Mouse (Mus musculus) gonadal fat pad, adult 2 months (tissue): ENCODE data around the gene Cnksr2. TPM values are rescaled to one million over a fixed set of nuclear protein-coding genes. Genes with fewer than 3 reads are reported as not detected.

ENCODE experiments used
- DNase-seq: peaks from one replicate; pipeline ENCODE4 v3.0.0-alpha.2; 2012; ENCODE audit warnings: low read depth
- polyA plus RNA-seq: library from polyadenylated mRNA; depleted of rRNA; stranded (reverse); fragments of >200 nt; gene quantifications from 2 replicates; pipeline ENCODE4 v1.2.3, GENCODE M21; 2012; rRNA removed

The Cnksr2 gene
- polyA plus RNA-seq = 6.3 and 13.4 TPM in 2 replicates

GRCm38 (mm10) chrX:158043057-158043843 lies at the start of gene Cnksr2:
Cnksr2 (minus strand) TSS chrX:158043294.
- DNase-seq = no peak

GRCm38 (mm10) chrX:158043844-158044140 lies 698 bp upstream of the Cnksr2 start:
- DNase-seq = no peak

DNA sequence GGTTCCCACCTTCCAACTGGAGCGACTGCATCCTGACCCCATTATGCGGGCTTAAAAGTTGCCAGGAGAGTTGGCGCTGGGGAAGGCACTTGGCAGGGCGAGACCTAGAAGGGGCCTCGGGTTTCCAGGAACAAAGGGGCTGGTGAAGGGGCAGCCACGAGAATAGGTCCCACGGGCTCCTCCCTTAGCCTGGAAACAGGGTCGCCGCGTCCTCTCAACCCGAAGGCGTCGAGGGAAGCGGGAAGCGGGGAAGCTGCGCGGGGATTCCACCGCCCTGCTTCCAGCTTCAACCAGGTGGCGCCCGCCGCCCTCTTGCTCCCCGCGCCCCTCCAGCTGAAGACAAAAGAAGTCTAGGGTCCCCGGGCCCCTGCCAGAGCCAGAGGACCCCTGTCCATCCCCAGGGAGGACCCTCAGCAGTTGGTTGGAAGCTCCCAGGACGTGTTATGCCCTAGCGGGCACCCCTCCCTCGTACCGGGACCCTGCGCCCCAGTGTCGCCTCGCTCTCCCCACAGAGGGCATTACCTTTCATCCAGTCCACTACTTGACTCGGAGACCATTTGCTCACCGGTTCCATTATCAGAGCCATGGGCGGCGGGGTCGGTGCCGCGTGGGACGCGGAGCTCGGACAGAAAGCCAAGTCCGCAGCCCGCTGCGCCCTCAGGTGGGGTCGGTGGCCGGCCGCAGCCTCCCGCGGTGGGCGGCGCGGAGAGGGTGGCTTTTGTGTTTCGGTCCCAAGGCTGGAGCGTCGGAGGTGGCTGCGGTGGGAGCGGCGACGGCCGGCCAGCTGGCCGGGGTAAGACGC lies 638 bp downstream of the Cnksr2 start:
- DNase-seq = no peak

- no peak for DNase-seq
These were observed 1.4 kb downstream of the Cnksr2 start for GRCm38 (mm10) chrX:158041703-158042102.

- DNase-seq = no peak
These were observed 91.4 kb downstream of the Cnksr2 start for GRCm38 (mm10) chrX:157951698-157952097.

DNA sequence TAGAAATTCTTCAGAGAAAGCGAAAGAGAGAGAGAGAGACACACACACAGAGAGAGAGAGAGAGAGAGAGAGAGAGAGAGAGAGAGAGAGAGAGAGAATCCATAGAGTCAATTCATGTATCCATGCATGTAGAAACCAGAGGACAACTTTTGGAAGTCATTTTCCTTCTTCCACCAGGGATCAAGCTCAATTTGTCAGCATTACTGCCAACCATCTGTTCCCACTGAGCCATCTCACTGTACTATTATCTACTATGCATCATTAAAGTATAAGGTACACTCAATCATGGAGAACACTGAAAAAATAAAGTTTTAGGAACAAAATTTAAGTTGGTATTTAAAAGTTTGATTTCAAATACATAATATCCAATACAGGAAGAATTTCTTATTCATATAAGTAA lies 93.8 kb downstream of the Cnksr2 start:
- DNase-seq = no peak

DNA sequence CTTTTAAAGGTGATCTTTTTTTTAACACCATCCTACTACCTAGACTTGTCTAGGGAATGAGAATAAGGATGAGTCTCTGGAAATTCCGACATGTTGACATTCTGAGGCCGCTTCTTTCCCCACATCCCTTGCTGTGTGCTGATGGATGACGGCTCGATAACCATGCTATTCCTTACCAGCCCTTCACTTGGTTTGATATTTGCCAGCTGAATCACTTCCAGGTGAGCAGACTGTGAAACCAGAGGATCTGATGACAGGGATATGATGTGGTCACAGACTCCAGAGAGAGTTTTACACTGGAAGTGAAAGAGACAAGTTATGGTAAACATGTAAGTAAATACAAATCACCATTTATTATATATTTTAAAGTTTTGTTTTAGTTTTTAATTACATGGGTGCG lies 98.0 kb downstream of the Cnksr2 start:
- no peak for DNase-seq

- no peak for DNase-seq
These were observed 106.5 kb downstream of the Cnksr2 start for GRCm38 (mm10) chrX:157936611-157937010.

GRCm38 (mm10) chrX:157920093-157920492 lies 123.0 kb downstream of the Cnksr2 start:
- no peak for DNase-seq

DNA sequence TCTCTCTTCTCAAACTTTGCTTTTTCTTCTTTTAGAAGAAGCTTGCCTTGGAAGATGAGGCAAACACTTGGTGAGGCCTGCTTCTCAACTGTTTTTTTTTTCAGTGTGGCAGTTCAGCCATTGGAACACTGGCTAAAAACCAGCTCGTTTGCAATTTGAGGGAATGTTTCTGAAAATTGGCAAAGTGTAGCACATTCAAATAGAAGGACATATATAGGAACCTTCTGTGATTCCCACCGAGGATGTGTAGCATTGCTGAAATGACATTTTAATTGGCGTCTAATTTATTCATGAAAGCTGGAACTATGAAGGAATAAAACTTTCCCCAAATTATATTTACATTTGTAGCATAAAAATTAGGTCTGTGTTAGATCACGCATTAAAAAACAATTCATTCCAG lies 213.1 kb downstream of the Cnksr2 start:
- DNase-seq = no peak

- no peak for DNase-seq
These were observed 224.2 kb downstream of the Cnksr2 start for GRCm38 (mm10) chrX:157818921-157819260.

DNA sequence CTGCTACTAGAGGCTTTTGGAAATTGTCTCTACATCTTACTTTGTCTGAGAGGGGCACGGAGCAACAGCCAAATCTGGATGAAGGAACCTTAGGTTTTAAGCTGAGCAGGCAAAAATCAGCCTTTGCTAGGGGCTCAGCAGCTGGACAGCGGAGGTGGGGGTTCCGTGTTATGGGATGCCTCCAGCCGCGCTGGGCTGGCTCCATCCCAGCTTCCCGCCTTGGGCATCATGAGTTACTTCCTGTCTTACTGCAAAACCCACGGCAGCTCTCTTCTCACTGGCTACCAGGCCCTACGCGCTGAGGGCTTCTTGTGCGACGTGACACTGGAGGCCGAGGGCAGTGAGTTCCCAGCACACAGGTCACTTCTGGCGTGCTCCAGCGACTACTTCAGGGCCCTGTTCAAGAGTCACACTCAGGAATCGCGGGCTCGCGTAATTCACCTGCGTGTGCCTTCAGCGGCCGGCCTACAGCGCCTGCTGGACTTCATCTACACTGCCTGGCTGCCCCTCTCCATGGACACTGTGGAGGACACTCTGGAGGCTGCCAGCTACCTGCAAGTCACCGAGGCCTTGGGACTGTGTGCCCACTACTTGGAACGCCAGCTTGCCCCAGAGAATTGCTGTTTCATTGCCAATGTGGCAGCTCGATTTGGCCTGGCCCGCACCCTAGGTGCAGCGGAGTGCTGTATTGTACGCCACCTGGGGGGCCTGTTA lies 224.7 kb downstream of the Cnksr2 start, which contains the start of gene Klhl34:
Gene Klhl34 (plus strand): TSS at position 229 of the 714 bp plus-strand sequence.
- DNase-seq = no peak

GRCm38 (mm10) chrX:157817571-157818206 lies 225.4 kb downstream of the Cnksr2 start:
- no peak for DNase-seq

DNA sequence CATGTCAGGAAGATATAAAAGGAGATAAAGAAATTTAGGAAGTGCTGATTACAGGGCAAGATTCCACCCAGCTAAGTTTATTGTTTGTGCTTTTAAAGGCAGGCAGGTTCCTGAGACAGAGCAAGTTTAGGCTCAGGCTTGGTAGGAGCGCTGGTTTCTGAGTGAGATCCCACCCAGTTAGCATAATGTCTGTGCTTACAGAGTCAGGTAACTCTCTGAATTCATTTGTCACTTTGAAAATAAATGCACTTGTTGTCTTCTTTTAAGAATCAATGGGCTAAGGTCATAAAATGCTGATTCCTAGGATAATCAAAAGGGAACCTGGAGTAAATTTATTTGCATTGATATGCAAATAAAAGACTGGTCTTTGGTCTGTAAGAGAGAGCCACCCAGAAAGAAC lies 233.4 kb downstream of the Cnksr2 start:
- no peak for DNase-seq

DNA sequence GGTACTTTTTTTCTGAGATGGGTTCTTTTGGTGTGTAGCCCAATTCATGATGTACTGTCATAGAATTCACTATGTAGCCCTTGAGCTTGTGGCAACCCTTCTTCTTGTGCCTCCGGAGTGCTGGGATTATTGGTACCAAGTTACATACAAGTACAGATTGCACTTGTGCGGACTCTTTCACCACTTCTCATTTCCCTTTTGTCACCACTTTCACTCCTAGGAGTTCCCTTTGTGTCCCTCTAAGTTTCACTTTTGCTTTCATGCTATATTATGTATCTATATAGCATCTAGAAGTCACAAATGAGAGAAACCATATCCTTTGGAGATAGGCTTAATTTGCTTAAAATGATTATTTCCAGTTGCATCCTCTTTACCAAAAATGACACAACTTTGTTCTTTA lies 241.4 kb downstream of the Cnksr2 start:
- no peak for DNase-seq

Other genes starting within 250 kb of the Cnksr2 start
- not detected in 2 replicates for gene Klhl34, start 224.9 kb downstream of the Cnksr2 start, polyA plus RNA-seq